Mouse (Mus musculus): ENCODE measurements around the gene Hmox2. TPM values are rescaled to one million over a fixed set of nuclear protein-coding genes. Genes with fewer than 3 reads are reported as not detected.
A peak's percentile ranks its signal among the peaks of the same experiment; 100 is the strongest.

Hmox2 gene
- polyA plus RNA-seq, 1 experiment from 2014 or later = 102 TPM

GRCm38 (mm10) chr16:4702646-4703045, 23.5 kb upstream of the Hmox2 start:
- TF ChIP-seq CTCF (IDR thresholded peaks at IDR 0.05; ENCODE audit: low read depth) = no peak
- ATAC-seq (replicated peaks; ENCODE audit: low FRiP score, low read depth) = no peak
- no peaks in the 10 kb centered on the region for H3K27me3 ChIP-seq (ENCODE audit: insufficient read depth, low read length)
- H3K4me1 ChIP-seq (replicated peaks; ENCODE audit: insufficient read depth, low read length) = no peaks in the 10 kb centered on the region
- H3K9ac ChIP-seq (ENCODE audit: low read depth, low read length) = no peak overlapping the region
- H3K9me3 ChIP-seq (replicated peaks; ENCODE audit: low read length) = no peaks in the 10 kb centered on the region
- 37% methylated on average over 1 of the region's 1 CpGs for WGBS
- H3K4me3 ChIP-seq (replicated peaks; ENCODE audit: low read depth, low read length) = no peak overlapping the region
- H3K36me3 ChIP-seq (ENCODE audit: insufficient read depth, low read length) = peaks cover 61% of the 10 kb centered on the region
- DNase-seq (ENCODE audit: low spot score) = no peak
- H3K27ac ChIP-seq = no peak overlapping the region
- no peak overlapping the region for H3K4me2 ChIP-seq (ENCODE audit: low read length)

GRCm38 (mm10) chr16:4705541-4705940, 20.6 kb upstream of the Hmox2 start:
- H3K27me3 ChIP-seq (ENCODE audit: insufficient read depth, low read length) = no peaks in the 10 kb centered on the region
- H3K9me3 ChIP-seq (replicated peaks; ENCODE audit: low read length) = no peaks in the 10 kb centered on the region
- WGBS = 59% methylated on average over 4 of the region's 4 CpGs
- no peaks in the 10 kb centered on the region for H3K4me1 ChIP-seq (replicated peaks; ENCODE audit: insufficient read depth, low read length)
- DNase-seq (ENCODE audit: low spot score) = no peak
- no peak for ATAC-seq (replicated peaks; ENCODE audit: low FRiP score, low read depth)
- H3K36me3 ChIP-seq (ENCODE audit: insufficient read depth, low read length) = peaks cover 64% of the 10 kb centered on the region
- no peak overlapping the region for H3K27ac ChIP-seq
- no peak overlapping the region for H3K9ac ChIP-seq (ENCODE audit: low read depth, low read length)
- TF ChIP-seq CTCF (IDR thresholded peaks at IDR 0.05; ENCODE audit: low read depth) = no peak
- H3K4me2 ChIP-seq (ENCODE audit: low read length) = no peak overlapping the region
- no peak overlapping the region for H3K4me3 ChIP-seq (replicated peaks; ENCODE audit: low read depth, low read length)

GRCm38 (mm10) chr16:4711173-4711572, 15.0 kb upstream of the Hmox2 start:
- H3K9me3 ChIP-seq (replicated peaks; ENCODE audit: low read length) = no peaks in the 10 kb centered on the region
- H3K4me2 ChIP-seq (ENCODE audit: low read length) = no peak overlapping the region
- H3K4me3 ChIP-seq (replicated peaks; ENCODE audit: low read depth, low read length) = no peak overlapping the region
- DNase-seq (ENCODE audit: low spot score) (no peak), ATAC-seq (replicated peaks; ENCODE audit: low FRiP score, low read depth) (no peak)
- peaks cover 30% of the 10 kb centered on the region for H3K36me3 ChIP-seq (ENCODE audit: insufficient read depth, low read length)
- 93% methylated on average over 4 of the region's 4 CpGs for WGBS
- no peak overlapping the region for H3K27ac ChIP-seq
- TF ChIP-seq CTCF (IDR thresholded peaks at IDR 0.05; ENCODE audit: low read depth) = no peak
- no peak overlapping the region for H3K9ac ChIP-seq (ENCODE audit: low read depth, low read length)
- H3K4me1 ChIP-seq (replicated peaks; ENCODE audit: insufficient read depth, low read length) = no peaks in the 10 kb centered on the region
- H3K27me3 ChIP-seq (ENCODE audit: insufficient read depth, low read length) = no peaks in the 10 kb centered on the region

- H3K4me1 ChIP-seq (replicated peaks; ENCODE audit: insufficient read depth, low read length) = no peaks in the 10 kb centered on the region
- H3K9me3 ChIP-seq (replicated peaks; ENCODE audit: low read length) = no peaks in the 10 kb centered on the region
- DNase-seq (ENCODE audit: low spot score) (no peak), ATAC-seq (replicated peaks; ENCODE audit: low FRiP score, low read depth) (no peak)
- 90% methylated on average over 17 of the region's 17 CpGs for WGBS
- 0 out of 2 replicates have a peak, but pooled peaks cover 13% of the 10 kb centered on the region for H3K36me3 ChIP-seq (ENCODE audit: insufficient read depth, low read length)
- H3K4me3 ChIP-seq (replicated peaks; ENCODE audit: low read depth, low read length) = no peak overlapping the region
- no peak overlapping the region for H3K9ac ChIP-seq (ENCODE audit: low read depth, low read length)
- no peak overlapping the region for H3K4me2 ChIP-seq (ENCODE audit: low read length)
- H3K27ac ChIP-seq = no peak overlapping the region
- no peaks in the 10 kb centered on the region for H3K27me3 ChIP-seq (ENCODE audit: insufficient read depth, low read length)
- no peak for TF ChIP-seq CTCF (IDR thresholded peaks at IDR 0.05; ENCODE audit: low read depth)
Observed at GRCm38 (mm10) chr16:4713861-4714710, 12.1 kb upstream of the Hmox2 start.

GRCm38 (mm10) chr16:4717866-4718265, 8.3 kb upstream of the Hmox2 start:
- 0 out of 2 replicates have a peak overlapping the region, but pooled peaks have one; percentile 59 for H3K4me3 ChIP-seq (replicated peaks; ENCODE audit: low read depth, low read length)
- 21% methylated on average over 3 of the region's 3 CpGs for WGBS
- H3K36me3 ChIP-seq (ENCODE audit: insufficient read depth, low read length) = 0 out of 2 replicates have a peak, but pooled peaks cover 13% of the 10 kb centered on the region
- DNase-seq (ENCODE audit: low spot score) = no peak
- H3K9ac ChIP-seq (ENCODE audit: low read depth, low read length) = no peak overlapping the region
- no peaks in the 10 kb centered on the region for H3K27me3 ChIP-seq (ENCODE audit: insufficient read depth, low read length)
- H3K4me2 ChIP-seq (ENCODE audit: low read length) = peak overlapping the region; percentile 76
- no peak for ATAC-seq (replicated peaks; ENCODE audit: low FRiP score, low read depth)
- no peak for TF ChIP-seq CTCF (IDR thresholded peaks at IDR 0.05; ENCODE audit: low read depth)
- no peaks in the 10 kb centered on the region for H3K9me3 ChIP-seq (replicated peaks; ENCODE audit: low read length)
- H3K4me1 ChIP-seq (replicated peaks; ENCODE audit: insufficient read depth, low read length) = no peaks in the 10 kb centered on the region
- no peak overlapping the region for H3K27ac ChIP-seq

GRCm38 (mm10) chr16:4718753-4719518, 7.2 kb upstream of the Hmox2 start, which contains the start of gene Nmral1:
Gene Nmral1, minus strand, starts transcription at chr16:4719356.
- Histone ChIP-seq H3K9me3 (replicated peaks; ENCODE audit: low read length) (no peaks in the 10 kb centered on the region), H3K27ac (peak within 1 kb of the TSS; percentile 85), H3K4me3 (replicated peaks; ENCODE audit: low read depth, low read length) (peak within 1 kb of the TSS; percentile 59), H3K4me1 (replicated peaks; ENCODE audit: insufficient read depth, low read length) (no peaks in the 10 kb centered on the region), H3K9ac (ENCODE audit: low read depth, low read length) (peak within 1 kb of the TSS; percentile 76), H3K36me3 (ENCODE audit: insufficient read depth, low read length) (0 out of 2 replicates have a peak, but pooled peaks cover 13% of the 10 kb centered on the region), H3K4me2 (ENCODE audit: low read length) (peak within 1 kb of the TSS; percentile 76), H3K27me3 (ENCODE audit: insufficient read depth, low read length) (no peaks in the 10 kb centered on the region)
- 15% methylated on average over 33 of the region's 33 CpGs for WGBS
- peak; percentile 83 for DNase-seq (ENCODE audit: low spot score)
- TF ChIP-seq CTCF (IDR thresholded peaks at IDR 0.05; ENCODE audit: low read depth) = no peak
- ATAC-seq (replicated peaks; ENCODE audit: low FRiP score, low read depth) = peak; percentile 83

All from kidney, postnatal 0 days (tissue).